Mouse (Mus musculus): ENCODE results near the gene Upp2. TPM values are rescaled to one million over a fixed set of nuclear protein-coding genes. Genes with fewer than 3 reads are reported as not detected.

The Upp2 gene
- polyA plus RNA-seq, 1 experiment from 2014 or later: 8.8 TPM

DNA sequence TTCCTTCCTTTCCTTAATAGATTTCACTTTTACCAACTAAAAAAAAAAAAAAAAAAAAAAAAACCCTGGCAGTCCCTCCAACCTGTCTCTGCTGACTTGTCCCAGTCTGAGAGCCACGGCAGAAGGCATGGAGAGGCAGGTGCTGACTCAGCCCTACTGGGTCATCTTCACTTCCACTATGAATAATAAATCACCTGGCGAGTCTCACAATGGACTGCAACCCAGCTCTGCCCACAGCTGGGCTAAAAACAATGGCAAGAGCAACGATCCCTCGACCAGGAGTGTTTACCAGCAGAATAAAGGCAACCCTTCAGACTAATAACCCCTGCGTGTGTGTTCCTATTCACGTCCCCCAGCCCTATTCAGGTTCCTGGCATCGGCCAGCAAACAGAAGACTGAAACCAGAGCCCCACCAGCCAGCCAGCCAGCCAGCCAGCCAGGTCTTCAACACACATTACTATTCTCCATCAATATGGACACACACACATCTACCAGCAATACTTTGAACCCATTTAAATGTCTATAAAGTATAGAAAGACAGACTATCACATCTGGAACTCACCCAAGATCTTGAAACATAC lies 37.1 kb upstream of the Upp2 start:
- H3K4me1 ChIP-seq (ENCODE audit: control insufficient read depth, insufficient read depth, low read length): peaks cover 29% of the 10 kb centered on the region
- peak overlapping the region; percentile 44; the same call in 1 of the 2 replicates for H3K27ac ChIP-seq (ENCODE audit: low read depth, low read length)
- H3K27me3 ChIP-seq (ENCODE audit: control insufficient read depth, insufficient read depth, low read length): no peaks in the 10 kb centered on the region
- no peak overlapping the region for H3K4me3 ChIP-seq (ENCODE audit: low read depth, low read length)
- DNase-seq (ENCODE audit: low spot score) (no peak), ATAC-seq (ENCODE audit: insufficient read depth, low FRiP score, low TSS enrichment) (no peak)
- 19% methylated on average over 7 of the region's 7 CpGs for WGBS
- peak overlapping the region; percentile 9; the same call in 1 of the 2 replicates for H3K4me2 ChIP-seq (ENCODE audit: low read depth)
- H3K9me3 ChIP-seq (ENCODE audit: control insufficient read depth, low read length): no peaks in the 10 kb centered on the region
- H3K9ac ChIP-seq (ENCODE audit: low read length): no peak overlapping the region; the same call in 1 of the 2 replicates
- H3K36me3 ChIP-seq (ENCODE audit: control insufficient read depth, insufficient read depth, low read length): no peaks in the 10 kb centered on the region

DNA sequence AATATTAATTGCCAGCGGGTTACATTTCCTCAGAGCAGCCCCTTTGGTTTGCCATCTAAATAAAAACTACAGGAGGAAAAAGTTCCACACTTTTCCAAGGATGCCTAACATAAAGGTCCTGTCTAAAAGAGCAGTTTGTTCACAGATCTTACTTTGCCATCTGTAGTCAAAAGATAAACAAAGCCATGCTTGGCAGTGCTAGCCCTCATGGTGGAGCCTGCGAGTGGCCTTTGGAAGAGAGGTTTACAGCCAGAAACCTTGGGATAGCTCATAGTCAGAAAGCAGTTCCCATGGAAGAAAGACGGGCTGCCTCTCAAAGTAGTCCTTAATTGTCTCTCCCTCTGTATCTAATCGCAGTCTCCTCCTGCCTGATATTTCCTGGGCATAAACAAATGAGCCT lies 36.6 kb upstream of the Upp2 start:
- DNase-seq (ENCODE audit: low spot score): no peak
- no peak overlapping the region for H3K27ac ChIP-seq (ENCODE audit: low read depth, low read length)
- no peaks in the 10 kb centered on the region for H3K36me3 ChIP-seq (ENCODE audit: control insufficient read depth, insufficient read depth, low read length)
- no peak overlapping the region for H3K4me2 ChIP-seq (ENCODE audit: low read depth)
- WGBS: 70% methylated on average over 4 of the region's 4 CpGs
- H3K4me3 ChIP-seq (ENCODE audit: low read depth, low read length): no peak overlapping the region
- H3K9ac ChIP-seq (ENCODE audit: low read length): no peak overlapping the region
- H3K27me3 ChIP-seq (ENCODE audit: control insufficient read depth, insufficient read depth, low read length): no peaks in the 10 kb centered on the region
- peaks cover 32% of the 10 kb centered on the region for H3K4me1 ChIP-seq (ENCODE audit: control insufficient read depth, insufficient read depth, low read length)
- no peak for ATAC-seq (ENCODE audit: insufficient read depth, low FRiP score, low TSS enrichment)
- H3K9me3 ChIP-seq (ENCODE audit: control insufficient read depth, low read length): no peaks in the 10 kb centered on the region

- peak overlapping the region; percentile 28; the same call in 1 of the 2 replicates for H3K27ac ChIP-seq (ENCODE audit: low read depth, low read length)
- peaks cover 32% of the 10 kb centered on the region for H3K4me1 ChIP-seq (ENCODE audit: control insufficient read depth, insufficient read depth, low read length)
- H3K4me3 ChIP-seq (ENCODE audit: low read depth, low read length): no peak overlapping the region
Measured at GRCm38 (mm10) chr2:58532260-58532850, 34.7 kb upstream of the Upp2 start.

GRCm38 (mm10) chr2:58533521-58534001 lies 33.5 kb upstream of the Upp2 start:
- no peak overlapping the region for H3K4me2 ChIP-seq (ENCODE audit: low read depth)
- H3K4me3 ChIP-seq (ENCODE audit: low read depth, low read length): no peak overlapping the region
- peak; percentile 68 for DNase-seq (ENCODE audit: low spot score)

More at GRCm38 (mm10) chr2:58532260-58532850, 34.7 kb upstream of the Upp2 start:
- peak overlapping the region; percentile 27 for H3K4me2 ChIP-seq (ENCODE audit: low read depth)
- H3K9ac ChIP-seq (ENCODE audit: low read length): no peak overlapping the region
- no peaks in the 10 kb centered on the region for H3K36me3 ChIP-seq (ENCODE audit: control insufficient read depth, insufficient read depth, low read length)
- DNase-seq (ENCODE audit: low spot score) (peak; percentile 79), ATAC-seq (ENCODE audit: insufficient read depth, low FRiP score, low TSS enrichment) (peak; percentile 79)
- no peaks in the 10 kb centered on the region for H3K27me3 ChIP-seq (ENCODE audit: control insufficient read depth, insufficient read depth, low read length)
- no peaks in the 10 kb centered on the region for H3K9me3 ChIP-seq (ENCODE audit: control insufficient read depth, low read length)
- WGBS: 12% methylated on average over 10 of the region's 10 CpGs

DNA sequence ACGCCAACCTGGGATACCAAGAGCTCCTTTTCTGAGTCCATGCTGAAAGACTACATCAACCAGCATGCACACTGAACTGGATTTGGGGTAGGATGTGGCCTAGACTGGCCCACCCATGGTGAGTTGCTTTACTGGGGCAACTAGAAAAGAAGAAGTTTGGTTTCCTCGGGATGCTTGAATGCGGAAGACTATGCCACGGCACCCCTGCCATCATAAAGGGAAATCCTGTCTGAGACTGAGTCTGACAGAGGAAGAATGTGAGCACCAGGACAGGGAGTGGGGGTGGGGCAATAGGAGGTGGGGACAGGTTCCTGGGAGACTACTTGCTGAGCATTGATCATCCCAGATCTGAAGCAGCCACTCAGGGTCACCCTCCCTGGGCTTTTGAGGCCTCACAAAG lies 32.7 kb upstream of the Upp2 start:
- Histone ChIP-seq H3K4me2 (ENCODE audit: low read depth) (no peak overlapping the region), H3K9me3 (ENCODE audit: control insufficient read depth, low read length) (no peaks in the 10 kb centered on the region), H3K9ac (ENCODE audit: low read length) (no peak overlapping the region), H3K27ac (ENCODE audit: low read depth, low read length) (no peak overlapping the region; the same call in 1 of the 2 replicates), H3K27me3 (ENCODE audit: control insufficient read depth, insufficient read depth, low read length) (no peaks in the 10 kb centered on the region), H3K36me3 (ENCODE audit: control insufficient read depth, insufficient read depth, low read length) (no peaks in the 10 kb centered on the region), H3K4me3 (ENCODE audit: low read depth, low read length) (no peak overlapping the region), H3K4me1 (ENCODE audit: control insufficient read depth, insufficient read depth, low read length) (peaks cover 32% of the 10 kb centered on the region)
- ATAC-seq (ENCODE audit: insufficient read depth, low FRiP score, low TSS enrichment): no peak
- WGBS: 59% methylated on average over 4 of the region's 4 CpGs
- no peak for DNase-seq (ENCODE audit: low spot score)

More at GRCm38 (mm10) chr2:58533521-58534001, 33.5 kb upstream of the Upp2 start:
- Histone ChIP-seq H3K27me3 (ENCODE audit: control insufficient read depth, insufficient read depth, low read length) (no peaks in the 10 kb centered on the region), H3K36me3 (ENCODE audit: control insufficient read depth, insufficient read depth, low read length) (no peaks in the 10 kb centered on the region), H3K27ac (ENCODE audit: low read depth, low read length) (peak overlapping the region; percentile 53), H3K4me1 (ENCODE audit: control insufficient read depth, insufficient read depth, low read length) (peaks cover 32% of the 10 kb centered on the region), H3K9ac (ENCODE audit: low read length) (no peak overlapping the region), H3K9me3 (ENCODE audit: control insufficient read depth, low read length) (no peaks in the 10 kb centered on the region)
- WGBS: 8% methylated on average over 7 of the region's 7 CpGs
- ATAC-seq (ENCODE audit: insufficient read depth, low FRiP score, low TSS enrichment): peak; percentile 63

DNA sequence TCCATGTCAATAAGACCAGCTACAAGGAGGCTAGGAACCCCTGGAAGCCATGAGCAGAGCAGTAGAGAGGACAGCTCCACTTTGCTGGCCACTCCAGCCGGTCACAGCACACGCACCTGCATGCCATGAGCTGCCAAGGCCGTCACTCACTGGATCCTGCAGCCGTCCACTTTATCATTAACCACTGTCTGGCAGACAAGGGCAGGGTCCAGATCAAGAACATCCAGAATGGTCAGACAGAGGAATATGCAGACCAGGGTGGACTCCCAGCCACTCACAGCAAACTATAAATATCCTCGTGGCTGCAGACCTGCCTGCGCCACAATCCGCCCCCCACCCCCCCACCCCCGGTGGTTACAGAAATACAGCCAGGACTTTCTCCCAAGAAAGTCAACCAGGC lies 31.9 kb upstream of the Upp2 start:
- 83% methylated on average over 8 of the region's 8 CpGs for WGBS
- Histone ChIP-seq H3K27me3 (ENCODE audit: control insufficient read depth, insufficient read depth, low read length) (no peaks in the 10 kb centered on the region), H3K27ac (ENCODE audit: low read depth, low read length) (no peak overlapping the region), H3K9me3 (ENCODE audit: control insufficient read depth, low read length) (no peaks in the 10 kb centered on the region), H3K4me1 (ENCODE audit: control insufficient read depth, insufficient read depth, low read length) (peaks cover 29% of the 10 kb centered on the region), H3K9ac (ENCODE audit: low read length) (no peak overlapping the region), H3K4me3 (ENCODE audit: low read depth, low read length) (no peak overlapping the region), H3K36me3 (ENCODE audit: control insufficient read depth, insufficient read depth, low read length) (no peaks in the 10 kb centered on the region), H3K4me2 (ENCODE audit: low read depth) (no peak overlapping the region)
- DNase-seq (ENCODE audit: low spot score): no peak
- ATAC-seq (ENCODE audit: insufficient read depth, low FRiP score, low TSS enrichment): no peak

DNA sequence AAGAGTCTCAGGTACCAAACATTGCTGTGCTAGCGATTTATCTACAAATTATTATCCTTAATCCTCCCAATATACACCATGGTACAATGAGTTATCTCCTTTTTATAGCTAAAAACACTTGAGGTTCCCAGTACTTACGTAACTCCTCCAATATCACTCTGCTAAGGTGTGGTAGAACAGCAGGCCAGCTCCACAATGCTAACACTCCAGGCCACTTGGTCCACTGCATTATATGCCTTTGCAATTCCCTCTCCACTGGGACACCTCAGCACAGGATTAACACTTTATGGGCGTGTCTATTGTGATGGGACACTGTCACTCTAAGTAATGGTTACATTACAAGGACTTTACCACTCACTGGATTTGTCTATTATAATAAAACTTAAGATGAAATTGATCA lies 30.3 kb upstream of the Upp2 start:
- ATAC-seq (ENCODE audit: insufficient read depth, low FRiP score, low TSS enrichment) (no peak), DNase-seq (ENCODE audit: low spot score) (no peak)
- peaks cover 29% of the 10 kb centered on the region for H3K4me1 ChIP-seq (ENCODE audit: control insufficient read depth, insufficient read depth, low read length)
- no peaks in the 10 kb centered on the region for H3K9me3 ChIP-seq (ENCODE audit: control insufficient read depth, low read length)
- no peak overlapping the region for H3K9ac ChIP-seq (ENCODE audit: low read length)
- no peaks in the 10 kb centered on the region for H3K36me3 ChIP-seq (ENCODE audit: control insufficient read depth, insufficient read depth, low read length)
- H3K4me3 ChIP-seq (ENCODE audit: low read depth, low read length): no peak overlapping the region
- 89% methylated on average over 3 of the region's 3 CpGs for WGBS
- H3K4me2 ChIP-seq (ENCODE audit: low read depth): no peak overlapping the region
- no peak overlapping the region for H3K27ac ChIP-seq (ENCODE audit: low read depth, low read length)
- no peaks in the 10 kb centered on the region for H3K27me3 ChIP-seq (ENCODE audit: control insufficient read depth, insufficient read depth, low read length)

GRCm38 (mm10) chr2:58538196-58538595 lies 28.9 kb upstream of the Upp2 start:
- DNase-seq (ENCODE audit: low spot score) (no peak), ATAC-seq (ENCODE audit: insufficient read depth, low FRiP score, low TSS enrichment) (no peak)
- H3K4me1 ChIP-seq (ENCODE audit: control insufficient read depth, insufficient read depth, low read length): peaks cover 21% of the 10 kb centered on the region
- no peak overlapping the region for H3K4me2 ChIP-seq (ENCODE audit: low read depth)
- no peaks in the 10 kb centered on the region for H3K27me3 ChIP-seq (ENCODE audit: control insufficient read depth, insufficient read depth, low read length)
- H3K9ac ChIP-seq (ENCODE audit: low read length): no peak overlapping the region
- H3K9me3 ChIP-seq (ENCODE audit: control insufficient read depth, low read length): no peaks in the 10 kb centered on the region
- H3K36me3 ChIP-seq (ENCODE audit: control insufficient read depth, insufficient read depth, low read length): no peaks in the 10 kb centered on the region
- no peak overlapping the region for H3K4me3 ChIP-seq (ENCODE audit: low read depth, low read length)
- no peak overlapping the region for H3K27ac ChIP-seq (ENCODE audit: low read depth, low read length)
- 96% methylated on average over 6 of the region's 6 CpGs for WGBS

DNA sequence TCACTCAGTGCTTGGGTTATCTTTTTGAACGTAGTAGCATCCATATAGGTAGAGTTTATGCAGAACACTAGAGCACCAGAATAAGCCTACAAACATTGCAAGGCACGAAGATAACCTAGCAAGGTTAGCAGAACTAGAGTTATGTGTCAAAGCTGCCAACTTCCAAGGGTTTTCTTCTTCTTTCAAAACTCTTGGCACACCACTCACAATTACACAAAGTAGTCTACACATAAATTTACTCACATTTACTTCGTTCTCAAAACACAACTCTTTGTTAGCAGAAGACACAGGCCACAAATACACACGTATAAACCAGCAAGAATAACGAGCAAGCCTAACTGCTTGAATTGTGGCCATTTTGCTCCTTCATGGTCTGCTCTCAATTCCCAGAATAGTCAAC lies 23.8 kb upstream of the Upp2 start:
- H3K36me3 ChIP-seq (ENCODE audit: control insufficient read depth, insufficient read depth, low read length): no peaks in the 10 kb centered on the region
- ATAC-seq (ENCODE audit: insufficient read depth, low FRiP score, low TSS enrichment) (no peak), DNase-seq (ENCODE audit: low spot score) (no peak)
- H3K4me2 ChIP-seq (ENCODE audit: low read depth): no peak overlapping the region
- no peak overlapping the region for H3K9ac ChIP-seq (ENCODE audit: low read length)
- 87% methylated on average over 5 of the region's 5 CpGs for WGBS
- H3K4me1 ChIP-seq (ENCODE audit: control insufficient read depth, insufficient read depth, low read length): no peaks in the 10 kb centered on the region
- no peaks in the 10 kb centered on the region for H3K9me3 ChIP-seq (ENCODE audit: control insufficient read depth, low read length)
- H3K27ac ChIP-seq (ENCODE audit: low read depth, low read length): no peak overlapping the region
- H3K4me3 ChIP-seq (ENCODE audit: low read depth, low read length): no peak overlapping the region
- no peaks in the 10 kb centered on the region for H3K27me3 ChIP-seq (ENCODE audit: control insufficient read depth, insufficient read depth, low read length)
